Mouse (Mus musculus): ENCODE data around the gene Kcnk10. TPM values are rescaled to one million over a fixed set of nuclear protein-coding genes. Genes with fewer than 3 reads are reported as not detected.

The Kcnk10 gene
- polyA plus RNA-seq, 1 experiment: 1.5 TPM

DNA sequence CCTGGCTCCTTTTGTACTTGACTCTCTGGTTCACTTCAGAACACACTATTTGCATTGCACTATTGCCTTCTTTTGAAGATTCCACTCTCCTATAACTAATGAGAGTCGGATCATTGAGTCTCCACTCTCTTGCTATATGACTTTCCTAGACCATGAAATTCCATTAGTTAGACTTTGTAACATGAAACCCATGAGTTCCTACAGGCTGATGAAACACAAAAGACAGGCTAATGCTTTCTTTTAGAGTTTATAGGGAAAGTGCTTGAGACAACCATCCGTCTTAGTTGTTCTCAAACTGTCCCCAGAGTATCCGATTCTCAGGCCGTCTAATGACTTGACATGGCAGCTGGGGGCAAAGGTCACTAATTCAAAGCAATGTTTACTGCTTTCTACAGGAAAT, 172.0 kb downstream of the Kcnk10 start:
- no peaks in the 10 kb centered on the region for H3K27me3 ChIP-seq (ENCODE audit: control insufficient read depth, insufficient read depth, low read length)
- TF ChIP-seq CTCF (IDR thresholded peaks at IDR 0.05; ENCODE audit: control insufficient read depth, insufficient read depth, insufficient replicate concordance, low read depth, low read length) (no peak), POLR2A (IDR thresholded peaks at IDR 0.05; ENCODE audit: control insufficient read depth, low read depth, low read length) (no peak)
- H3K4me3 ChIP-seq (ENCODE audit: control insufficient read depth, low read depth, low read length): no peak overlapping the region
- H3K4me1 ChIP-seq (ENCODE audit: control insufficient read depth, insufficient read depth, low read length): no peaks in the 10 kb centered on the region
- peak overlapping the region; percentile 49 for H3K27ac ChIP-seq (ENCODE audit: control insufficient read depth, insufficient read depth, low read depth, low read length)
- H3K36me3 ChIP-seq (ENCODE audit: control insufficient read depth, insufficient read depth, low read length): no peaks in the 10 kb centered on the region; the same call in 1 of the 2 replicates

DNA sequence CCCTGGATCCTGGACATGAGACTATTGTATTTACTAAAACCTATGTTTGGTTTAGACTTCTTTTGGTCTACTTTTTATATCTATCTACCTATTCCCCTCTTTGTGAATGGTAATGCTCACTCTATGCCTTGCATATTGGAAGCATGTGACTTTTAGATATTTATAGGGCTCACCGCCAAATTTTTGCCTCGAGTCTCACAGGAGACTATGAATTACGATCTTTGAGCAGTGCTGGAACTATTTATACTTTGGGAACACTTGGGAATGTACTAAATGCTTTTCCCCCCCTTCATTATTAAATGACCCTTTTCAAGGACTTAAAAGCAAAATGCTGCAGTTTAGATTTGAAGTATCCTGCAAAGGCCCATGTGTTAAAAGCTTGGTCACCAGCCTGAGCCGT, 181.5 kb downstream of the Kcnk10 start:
- H3K4me1 ChIP-seq (ENCODE audit: control insufficient read depth, insufficient read depth, low read length): no peaks in the 10 kb centered on the region
- no peaks in the 10 kb centered on the region; the same call in 1 of the 2 replicates for H3K36me3 ChIP-seq (ENCODE audit: control insufficient read depth, insufficient read depth, low read length)
- TF ChIP-seq CTCF (IDR thresholded peaks at IDR 0.05; ENCODE audit: control insufficient read depth, insufficient read depth, insufficient replicate concordance, low read depth, low read length) (no peak), POLR2A (IDR thresholded peaks at IDR 0.05; ENCODE audit: control insufficient read depth, low read depth, low read length) (no peak)
- peak overlapping the region; percentile 59 for H3K27ac ChIP-seq (ENCODE audit: control insufficient read depth, insufficient read depth, low read depth, low read length)
- H3K27me3 ChIP-seq (ENCODE audit: control insufficient read depth, insufficient read depth, low read length): no peaks in the 10 kb centered on the region
- H3K4me3 ChIP-seq (ENCODE audit: control insufficient read depth, low read depth, low read length): peak overlapping the region; percentile 86; the same call in 1 of the 2 replicates

DNA sequence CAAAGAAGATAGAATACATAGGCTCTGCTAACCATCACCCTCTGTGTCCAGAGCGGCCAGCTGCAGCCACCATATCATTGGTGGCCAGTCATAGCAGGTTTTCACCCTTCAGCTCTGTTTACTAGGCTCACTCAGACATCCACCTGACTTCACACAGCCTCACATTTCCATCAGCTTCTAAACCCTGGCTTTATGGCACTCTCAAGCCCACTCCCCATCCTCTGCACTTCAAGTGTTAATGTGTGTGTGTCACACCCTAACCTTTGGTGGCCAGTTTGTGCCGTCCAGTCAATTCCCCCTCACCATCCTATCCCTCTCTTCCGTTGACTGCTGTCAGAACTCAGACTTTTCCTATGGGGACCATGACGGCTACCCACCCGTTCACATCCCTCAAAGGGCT, 184.0 kb downstream of the Kcnk10 start:
- no peaks in the 10 kb centered on the region for H3K27me3 ChIP-seq (ENCODE audit: control insufficient read depth, insufficient read depth, low read length)

DNA sequence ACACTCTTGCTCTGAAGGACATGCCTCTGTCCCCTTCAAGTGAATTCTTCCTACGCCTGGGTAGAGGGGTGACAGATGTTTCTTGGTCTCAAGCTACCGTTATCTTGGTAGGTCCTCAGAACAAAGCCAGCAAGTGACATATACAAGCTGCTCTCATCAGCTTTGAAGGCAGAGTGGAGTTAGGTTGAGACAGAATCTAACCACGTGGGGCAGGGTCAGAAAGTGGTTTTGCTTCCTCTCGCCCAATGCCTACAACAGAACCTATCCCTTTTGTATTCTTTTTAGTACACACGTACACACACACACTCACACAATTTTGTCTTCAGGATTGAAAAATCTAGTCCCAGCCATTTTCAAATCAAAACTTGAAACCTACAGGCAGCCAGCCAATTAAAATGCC, 186.8 kb downstream of the Kcnk10 start:
- Histone ChIP-seq H3K4me3 (ENCODE audit: control insufficient read depth, low read depth, low read length) (no peak overlapping the region), H3K27ac (ENCODE audit: control insufficient read depth, insufficient read depth, low read depth, low read length) (no peak overlapping the region; the same call in 1 of the 2 replicates), H3K36me3 (ENCODE audit: control insufficient read depth, insufficient read depth, low read length) (no peaks in the 10 kb centered on the region; the same call in 1 of the 2 replicates), H3K4me1 (ENCODE audit: control insufficient read depth, insufficient read depth, low read length) (no peaks in the 10 kb centered on the region), H3K27me3 (ENCODE audit: control insufficient read depth, insufficient read depth, low read length) (no peaks in the 10 kb centered on the region)
- no peak for TF ChIP-seq POLR2A (IDR thresholded peaks at IDR 0.05; ENCODE audit: control insufficient read depth, low read depth, low read length)

More for the DNA sequence above, 184.0 kb downstream of the Kcnk10 start:
- H3K4me3 ChIP-seq (ENCODE audit: control insufficient read depth, low read depth, low read length): peak overlapping the region; percentile 73
- peak overlapping the region; percentile 91 for H3K27ac ChIP-seq (ENCODE audit: control insufficient read depth, insufficient read depth, low read depth, low read length)
- no peak for TF ChIP-seq CTCF (IDR thresholded peaks at IDR 0.05; ENCODE audit: control insufficient read depth, insufficient read depth, insufficient replicate concordance, low read depth, low read length)
- TF ChIP-seq POLR2A (IDR thresholded peaks at IDR 0.05; ENCODE audit: control insufficient read depth, low read depth, low read length): peak; percentile 51; the same call in 1 of the 2 replicates
- H3K36me3 ChIP-seq (ENCODE audit: control insufficient read depth, insufficient read depth, low read length): no peaks in the 10 kb centered on the region; the same call in 1 of the 2 replicates
- no peaks in the 10 kb centered on the region for H3K4me1 ChIP-seq (ENCODE audit: control insufficient read depth, insufficient read depth, low read length)

DNA sequence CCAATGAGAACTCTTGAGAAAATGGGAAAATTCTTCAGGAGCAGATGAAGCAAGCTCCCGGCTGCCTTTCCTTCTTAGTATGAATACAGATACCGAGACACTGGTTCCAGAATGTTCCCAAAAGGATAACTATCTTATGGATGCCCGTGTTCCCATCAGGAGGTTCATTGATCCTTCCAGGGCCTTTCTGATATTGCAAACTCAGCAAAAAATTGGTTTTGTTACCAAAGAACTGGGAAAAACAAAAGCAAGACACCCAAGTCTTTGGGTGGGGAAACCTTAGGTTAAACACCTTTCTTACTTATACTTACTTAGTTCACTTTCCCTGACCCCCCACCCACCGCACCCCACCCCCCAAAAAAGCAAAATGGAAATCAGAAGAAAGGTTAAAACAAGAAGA, 188.5 kb downstream of the Kcnk10 start:
- Histone ChIP-seq H3K4me3 (ENCODE audit: control insufficient read depth, low read depth, low read length) (no peak overlapping the region), H3K27me3 (ENCODE audit: control insufficient read depth, insufficient read depth, low read length) (no peaks in the 10 kb centered on the region), H3K27ac (ENCODE audit: control insufficient read depth, insufficient read depth, low read depth, low read length) (no peak overlapping the region), H3K4me1 (ENCODE audit: control insufficient read depth, insufficient read depth, low read length) (no peaks in the 10 kb centered on the region), H3K36me3 (ENCODE audit: control insufficient read depth, insufficient read depth, low read length) (no peaks in the 10 kb centered on the region; the same call in 1 of the 2 replicates)
- TF ChIP-seq CTCF (IDR thresholded peaks at IDR 0.05; ENCODE audit: control insufficient read depth, insufficient read depth, insufficient replicate concordance, low read depth, low read length) (no peak), POLR2A (IDR thresholded peaks at IDR 0.05; ENCODE audit: control insufficient read depth, low read depth, low read length) (no peak)

Other genes starting within 250 kb of the Kcnk10 start
- gene Spata7, start 49.8 kb upstream of the Kcnk10 start, polyA plus RNA-seq (2012; rRNA removed): 214 and 215 TPM in 2 replicates
- gene Ptpn21, start 159.1 kb upstream of the Kcnk10 start, polyA plus RNA-seq (2012; rRNA removed): 10.9 TPM in 2 replicates
- gene Zc3h14, start 168.7 kb upstream of the Kcnk10 start, polyA plus RNA-seq (2012; rRNA removed): 301 and 309 TPM in 2 replicates

All from testis, adult 2 months (tissue).